9 mouse cellular contexts compared by ENCODE assay signal in genomic region chr11:99065353-99065752, GRCm38 (mm10). TPM values are rescaled to one million over a fixed set of nuclear protein-coding genes. Genes with fewer than 3 reads are reported as not detected.
DNase-seq lines count a peak whose midpoint lies in the region; ATAC-seq and TF ChIP-seq lines count a peak whose summit lies in the region.
"Had no signal": no experiment of that assay in that cellular context is flagged by ENCODE, and none has a peak within 500 bp of the region (broad histone marks: within the 10 kb centered on the region; RNA-seq: fewer than 3 reads in every experiment).

No protein-coding gene starts in this region.

- H3K4me3 ChIP-seq in forebrain, embryonic 10.5 days: no peak overlapping the region
- no peak overlapping the region for H3K4me3 ChIP-seq in forebrain, embryonic 14.5 days (ENCODE audit: low read depth, low read length)
- H3K4me3 ChIP-seq in liver, adult 2 months (ENCODE audit: insufficient read depth, low read depth, low read length): no peak overlapping the region
- no peak overlapping the region for H3K4me3 ChIP-seq in intestine, embryonic 15.5 days (replicated peaks)
- H3K4me3 ChIP-seq: hindbrain, embryonic 13.5 days had no signal

- peak; percentile 21; the same call in 1 of the 2 replicates for TF ChIP-seq CTCF in liver, adult 2 months (IDR thresholded peaks at IDR 0.05; ENCODE audit: low read depth, low read length)

- no peak for DNase-seq in forebrain, embryonic 10.5 days (ENCODE audit: extremely low spot score, low spot score)
- DNase-seq in forebrain, embryonic 14.5 days (ENCODE audit: low spot score): no peak
- no peak for DNase-seq in liver, adult 2 months (ENCODE audit: extremely low read depth, low read depth, low spot score)
- DNase-seq in liver: no peak
- peak; percentile 17 for DNase-seq in splenic B cell, adult 2 months (ENCODE audit: low read depth, low spot score)
- DNase-seq in layer of hippocampus, postnatal 10 days (ENCODE audit: low spot score in 2 of 2): no peak
- no peak for DNase-seq in adrenal gland, postnatal 36 days

- ATAC-seq in forebrain, embryonic 14.5 days: no peak
- ATAC-seq in intestine, embryonic 15.5 days: no peak

- H3K9ac ChIP-seq in forebrain, embryonic 14.5 days (ENCODE audit: low read length): no peak overlapping the region
- no peak overlapping the region for H3K9ac ChIP-seq in liver, adult 2 months (ENCODE audit: low read depth, low read length)
- H3K9ac ChIP-seq in intestine, embryonic 15.5 days: no peak overlapping the region
- H3K9ac ChIP-seq: hindbrain, embryonic 13.5 days had no signal

- no peaks in the 10 kb centered on the region for H3K27me3 ChIP-seq in forebrain, embryonic 10.5 days (ENCODE audit: poor library complexity, severe bottlenecking)
- H3K27me3 ChIP-seq in forebrain, embryonic 14.5 days (replicated peaks; ENCODE audit: control insufficient read depth, insufficient read depth, low read length): no peaks in the 10 kb centered on the region
- no peaks in the 10 kb centered on the region for H3K27me3 ChIP-seq in liver, adult 2 months (ENCODE audit: control insufficient read depth, insufficient read depth, low read length)
- no peaks in the 10 kb centered on the region for H3K27me3 ChIP-seq in intestine, embryonic 15.5 days (replicated peaks)
- H3K27me3 ChIP-seq in splenic B cell, adult 2 months (ENCODE audit: control insufficient read depth, insufficient read depth, low read length, poor library complexity, severe bottlenecking): no peaks in the 10 kb centered on the region

- no peaks in the 10 kb centered on the region for H3K36me3 ChIP-seq in forebrain, embryonic 10.5 days (replicated peaks)
- H3K36me3 ChIP-seq in forebrain, embryonic 14.5 days (ENCODE audit: control insufficient read depth, insufficient read depth, low read length): no peaks in the 10 kb centered on the region
- H3K36me3 ChIP-seq in liver, adult 2 months (ENCODE audit: control insufficient read depth, insufficient read depth, low read length): no peaks in the 10 kb centered on the region
- no peaks in the 10 kb centered on the region for H3K36me3 ChIP-seq in intestine, embryonic 15.5 days
- H3K36me3 ChIP-seq in splenic B cell, adult 2 months (ENCODE audit: control insufficient read depth, insufficient read depth, low read length, poor library complexity, severe bottlenecking): no peaks in the 10 kb centered on the region; the same call in 1 of the 2 replicates
- H3K36me3 ChIP-seq: hindbrain, embryonic 13.5 days had no signal

- no peak overlapping the region for H3K4me2 ChIP-seq in forebrain, embryonic 14.5 days (ENCODE audit: low read length)
- no peak overlapping the region for H3K4me2 ChIP-seq in intestine, embryonic 15.5 days (replicated peaks)
- H3K4me2 ChIP-seq: hindbrain, embryonic 13.5 days had no signal

- no peaks in the 10 kb centered on the region for H3K79me2 ChIP-seq in liver, adult 2 months (ENCODE audit: control insufficient read depth, insufficient read depth, low read length)

- H3K27ac ChIP-seq in forebrain, embryonic 10.5 days: peak overlapping the region; percentile 59
- H3K27ac ChIP-seq in forebrain, embryonic 14.5 days (ENCODE audit: low read depth, low read length): no peak overlapping the region
- peak overlapping the region; percentile 35 for H3K27ac ChIP-seq in liver, adult 2 months (replicated peaks; ENCODE audit: insufficient read depth, low read depth, low read length)
- 0 out of 2 replicates have a peak overlapping the region, but pooled peaks have one; percentile 10 for H3K27ac ChIP-seq in intestine, embryonic 15.5 days
- H3K27ac ChIP-seq: hindbrain, embryonic 13.5 days had no signal

- H3K9me3 ChIP-seq in forebrain, embryonic 10.5 days: no peaks in the 10 kb centered on the region
- no peaks in the 10 kb centered on the region for H3K9me3 ChIP-seq in forebrain, embryonic 14.5 days (replicated peaks; ENCODE audit: control insufficient read depth, low read length)
- no peaks in the 10 kb centered on the region for H3K9me3 ChIP-seq in intestine, embryonic 15.5 days
- H3K9me3 ChIP-seq: hindbrain, embryonic 13.5 days had no signal

- H3K4me1 ChIP-seq in forebrain, embryonic 10.5 days: peaks cover 45% of the 10 kb centered on the region
- no peaks in the 10 kb centered on the region for H3K4me1 ChIP-seq in forebrain, embryonic 14.5 days (ENCODE audit: control insufficient read depth, insufficient read depth, low read length)
- H3K4me1 ChIP-seq in liver, adult 2 months (ENCODE audit: control insufficient read depth, insufficient read depth, low read length): peaks cover 29% of the 10 kb centered on the region
- peaks cover 18% of the 10 kb centered on the region for H3K4me1 ChIP-seq in intestine, embryonic 15.5 days (replicated peaks)

- TF ChIP-seq POLR2A in liver, adult 2 months (IDR thresholded peaks at IDR 0.05; ENCODE audit: extremely low read depth, insufficient read depth, low read length): no peak

- 65% methylated on average over 3 of the region's 3 CpGs for WGBS in forebrain, embryonic 10.5 days
- 81% methylated on average over 3 of the region's 3 CpGs for WGBS in forebrain, embryonic 14.5 days
- 88% methylated on average over 3 of the region's 3 CpGs for WGBS in liver, adult 2 months
- WGBS in intestine, embryonic 15.5 days: 73% methylated on average over 3 of the region's 3 CpGs

RNA-seq across cellular contexts. Expression of gene Tns4, which starts 23.8 kb away (rescaled TPM):
- 0.49 and 0.81 TPM in 2 replicates for polyA plus RNA-seq in forebrain, embryonic 10.5 days (2016; fragmentation: Nextera tagmentation; extraction: Ambion mirVana)
- 0.08 TPM in 1 of 2 replicates, not detected in the other for polyA plus RNA-seq in forebrain, embryonic 14.5 days (2014; fragmentation: Nextera tagmentation; extraction: Ambion mirVana)
- 0.27 and 0.46 TPM in 2 replicates for total RNA-seq in liver, adult 2 months (2014; rRNA removed)
- polyA plus RNA-seq in liver, adult 2 months (2012; rRNA removed): 0.27 and 1.2 TPM in 2 replicates
- 0.58 and 0.93 TPM in 2 replicates for polyA plus RNA-seq in intestine, embryonic 15.5 days (2015; fragmentation: Nextera tagmentation; extraction: Ambion mirVana)
- under 1 TPM; 0.09 to 0.11 TPM for total RNA-seq in layer of hippocampus, postnatal 10 days (2021)
- total RNA-seq in adrenal gland, postnatal 36 days (2021): under 1 TPM; 0.13 to 0.20 TPM

RNA-seq across cellular contexts. Expression of gene Igfbp4, which starts 24.3 kb away (rescaled TPM):
- polyA plus RNA-seq in forebrain, embryonic 10.5 days (2016; fragmentation: Nextera tagmentation; extraction: Ambion mirVana): 364 and 368 TPM in 2 replicates
- polyA plus RNA-seq in forebrain, embryonic 14.5 days (2014; fragmentation: Nextera tagmentation; extraction: Ambion mirVana): 125 and 139 TPM in 2 replicates
- 662 and 813 TPM in 2 replicates for total RNA-seq in liver, adult 2 months (2014; rRNA removed)
- polyA plus RNA-seq in liver, adult 2 months (2012; rRNA removed): 1,830 and 2,620 TPM in 2 replicates
- 426 and 441 TPM in 2 replicates for polyA plus RNA-seq in intestine, embryonic 15.5 days (2015; fragmentation: Nextera tagmentation; extraction: Ambion mirVana)
- 10 to 100 TPM; 95.0 to 96.7 TPM for total RNA-seq in layer of hippocampus, postnatal 10 days (2021)
- 10 to 100 TPM; 82.3 to 97.6 TPM for total RNA-seq in adrenal gland, postnatal 36 days (2021)

RNA-seq across cellular contexts. Expression of gene Top2a, which starts 41.4 kb away (rescaled TPM):
- polyA plus RNA-seq in forebrain, embryonic 10.5 days (2016; fragmentation: Nextera tagmentation; extraction: Ambion mirVana): 366 and 373 TPM in 2 replicates
- 135 and 150 TPM in 2 replicates for polyA plus RNA-seq in forebrain, embryonic 14.5 days (2014; fragmentation: Nextera tagmentation; extraction: Ambion mirVana)
- total RNA-seq in liver, adult 2 months (2014; rRNA removed): 1.8 and 4.2 TPM in 2 replicates
- 0.22 and 0.31 TPM in 2 replicates for polyA plus RNA-seq in liver, adult 2 months (2012; rRNA removed)
- polyA plus RNA-seq in intestine, embryonic 15.5 days (2015; fragmentation: Nextera tagmentation; extraction: Ambion mirVana): 183 and 194 TPM in 2 replicates
- total RNA-seq in layer of hippocampus, postnatal 10 days (2021): 10 to 100 TPM; 16.6 to 19.1 TPM
- total RNA-seq in adrenal gland, postnatal 36 days (2021): 10 to 100 TPM; 15.4 to 20.5 TPM

Comparison
In these comparisons a context has a peak if more than half of its experiments do, and no peak if none do; other contexts are left out.
1. RNA of gene Top2a, which starts 41.4 kb away (polyA plus RNA-seq): 366 to 373 TPM in forebrain, embryonic 10.5 days, 183 to 194 TPM in intestine, embryonic 15.5 days and 135 to 150 TPM in forebrain, embryonic 14.5 days; 0.22 to 0.31 TPM in liver, adult 2 months; every median in the first group is over 100 times any median in the second.